Mouse (Mus musculus) liver, embryonic 16.5 days (tissue): Measurements from ENCODE around the gene Arid5b. TPM values are rescaled to one million over a fixed set of nuclear protein-coding genes. Genes with fewer than 3 reads are reported as not detected.

Experiments used
- ATAC-seq: fragments of 200-750 bp; cut with Nextera tagmentation; 2 replicates; pipeline ENCODE4 v1.8.0; 2017; ENCODE audit warnings: low read depth, mild to moderate bottlenecking, moderate number of reproducible peaks, moderate library complexity
- H3K27ac ChIP-seq: fragments of 300-500 bp; sonication (generic); 2 replicates; pipeline ENCODE4 v1.5.1; 2014; ENCODE audit warnings: mild to moderate bottlenecking, low read length
- H3K27me3 ChIP-seq: fragments of 300-500 bp; sonication (generic); 2 replicates; pipeline ENCODE4 v1.6.1; 2014; ENCODE audit warnings: low read depth, low read length, mixed read lengths; ENCODE audit not compliant: control insufficient read depth, insufficient read depth
- H3K36me3 ChIP-seq: fragments of 300-500 bp; sonication (generic); 2 replicates; pipeline ENCODE4 v1.6.1; 2014; ENCODE audit warnings: mild to moderate bottlenecking; ENCODE audit not compliant: control insufficient read depth, insufficient read depth
- H3K4me1 ChIP-seq: fragments of 300-500 bp; sonication (generic); 2 replicates; pipeline ENCODE4 v1.6.1; 2014; ENCODE audit warnings: low read depth, low read length, mixed read lengths; ENCODE audit not compliant: control insufficient read depth
- H3K4me2 ChIP-seq: fragments of 300-500 bp; sonication (generic); 2 replicates; pipeline ENCODE4 v1.6.1; 2014; ENCODE audit warnings: low read depth, low read length, mixed read lengths
- H3K4me3 ChIP-seq: fragments of 300-500 bp; sonication (generic); 2 replicates; pipeline ENCODE4 v1.5.1; 2014; ENCODE audit warnings: low read depth, mild to moderate bottlenecking, low read length
- H3K9ac ChIP-seq: fragments of 300-500 bp; sonication (generic); 2 replicates; pipeline ENCODE4 v1.6.1; 2014; ENCODE audit warnings: low read depth, low read length
- H3K9me3 ChIP-seq: fragments of 300-500 bp; sonication (generic); replicated peaks from 2 replicates; pipeline ENCODE4 v1.6.1; 2016; ENCODE audit warnings: low read length; ENCODE audit not compliant: control insufficient read depth
- WGBS: fragments of 180-500 bp; shearing (Covaris S2); extraction: QIAGEN DNeasy Blood & Tissue Kit; methylation state at CpG from one replicate; pipeline ENCODE4 v1.1.7; 2014; ENCODE audit not compliant: insufficient replicate concordance; 5-methylcytosine and 5-hydroxymethylcytosine counted together
- polyA plus RNA-seq: library from polyadenylated mRNA; unstranded; fragments of >200 nt; fragmentation: Nextera tagmentation; extraction: Ambion mirVana; gene quantifications from 2 replicates; pipeline ENCODE4 v1.2.1, GENCODE M21; 2015

The Arid5b gene
- polyA plus RNA-seq, 1 experiment from 2014 or later, result 7.8 TPM

DNA sequence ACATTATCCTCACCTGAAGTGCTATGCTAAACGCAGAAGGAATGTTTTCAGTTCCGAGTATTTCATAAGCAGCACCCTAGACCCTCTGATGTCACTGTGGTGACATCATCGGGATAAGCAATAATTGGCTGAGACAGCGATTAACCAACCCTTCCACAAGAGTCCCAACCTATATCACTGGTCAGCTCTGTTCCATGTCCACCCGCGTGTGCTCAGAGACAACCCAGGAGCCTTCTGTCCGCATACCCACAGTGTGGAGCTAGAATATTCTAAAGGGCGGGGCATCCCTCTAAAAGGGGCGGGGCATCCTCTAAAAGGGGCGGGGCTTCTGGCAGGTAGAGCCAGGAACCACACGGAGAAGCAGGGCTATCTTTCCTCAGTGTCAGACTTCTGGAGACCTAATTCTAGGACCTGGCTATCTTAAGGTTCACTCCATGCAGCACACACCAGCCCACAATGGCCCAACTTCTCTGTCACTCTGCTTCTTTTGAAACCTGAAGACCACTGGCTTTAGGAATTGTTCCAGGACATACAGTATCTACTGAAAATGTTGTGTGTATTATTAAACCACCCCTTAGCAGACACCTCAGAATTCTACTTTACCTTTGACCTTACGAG lies 68.4 kb downstream of the Arid5b start:
- ATAC-seq, result no peak
- peak overlapping the region; percentile 47 for H3K27ac ChIP-seq

DNA sequence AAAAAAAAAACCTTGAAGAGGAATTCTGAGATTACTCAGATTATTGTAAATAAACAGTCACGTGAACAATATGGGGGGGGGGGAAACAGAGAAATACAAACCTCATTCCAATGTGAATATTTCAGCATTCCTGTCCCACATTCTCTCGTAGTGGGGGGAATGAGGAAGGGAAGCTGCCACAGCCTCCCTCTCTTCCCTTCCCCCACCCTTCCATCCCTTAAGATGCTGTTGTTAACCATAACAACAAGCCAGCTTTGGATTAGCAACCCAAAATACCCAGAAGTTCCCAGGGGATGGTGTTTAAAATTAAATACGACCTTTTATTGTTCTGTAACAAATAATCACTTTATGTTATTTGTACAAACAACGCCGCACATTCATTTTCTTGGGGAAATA lies 69.9 kb downstream of the Arid5b start:
- Histone ChIP-seq H3K4me3 (no peak overlapping the region), H3K9ac (no peak overlapping the region), H3K27ac (no peak overlapping the region), H3K36me3 (no peaks in the 10 kb centered on the region), H3K27me3 (no peaks in the 10 kb centered on the region), H3K9me3 (no peaks in the 10 kb centered on the region), H3K4me2 (no peak overlapping the region), H3K4me1 (no peaks in the 10 kb centered on the region; the same call in 1 of the 2 replicates)
- no peak for ATAC-seq
- WGBS, result 61% methylated on average over 5 of the region's 5 CpGs

More for the DNA sequence above, 68.4 kb downstream of the Arid5b start:
- no peaks in the 10 kb centered on the region for H3K27me3 ChIP-seq
- H3K4me3 ChIP-seq, result no peak overlapping the region
- no peak overlapping the region for H3K9ac ChIP-seq
- H3K4me1 ChIP-seq, result no peaks in the 10 kb centered on the region; the same call in 1 of the 2 replicates
- H3K9me3 ChIP-seq, result no peaks in the 10 kb centered on the region
- no peaks in the 10 kb centered on the region for H3K36me3 ChIP-seq
- H3K4me2 ChIP-seq, result no peak overlapping the region
- WGBS, result 66% methylated on average over 12 of the region's 12 CpGs

DNA sequence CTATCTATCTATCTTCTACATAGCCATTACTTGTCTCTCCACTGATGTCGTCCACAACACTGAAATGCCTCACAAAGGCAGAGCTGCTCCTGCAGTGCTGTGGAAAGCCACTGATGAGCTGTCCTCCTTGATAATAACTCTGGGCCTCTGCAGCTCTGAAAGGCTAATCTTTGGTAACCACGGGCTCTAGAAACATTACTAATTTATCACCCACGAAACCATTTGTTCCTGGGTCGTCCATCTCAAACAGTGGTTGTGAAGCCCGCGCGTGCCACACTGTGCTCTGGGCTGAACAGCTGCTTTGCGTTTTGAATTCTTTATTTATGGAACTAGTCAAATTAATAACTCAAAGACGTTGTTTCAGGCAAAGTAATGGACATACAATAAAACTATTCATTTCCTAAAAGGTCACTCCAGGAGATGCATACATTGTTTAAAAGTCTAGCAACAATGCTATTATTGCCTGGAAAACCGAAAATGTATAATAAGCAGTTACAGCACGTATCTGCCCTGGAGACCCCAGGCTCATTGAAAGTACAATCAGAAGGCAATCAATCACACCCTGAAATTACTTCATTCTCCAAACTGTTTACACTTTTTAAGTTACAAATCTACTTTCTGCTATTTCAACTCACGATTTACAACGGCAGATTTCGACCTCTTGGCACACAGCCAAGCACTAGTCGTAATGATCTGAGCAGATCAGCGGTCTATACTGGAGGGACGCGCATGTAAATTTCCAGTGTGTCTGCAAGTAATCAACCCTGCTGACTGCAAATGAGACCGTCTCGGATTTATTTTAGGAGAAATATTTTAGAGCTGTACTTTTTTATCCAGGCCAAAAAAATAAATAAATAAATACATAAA lies 70.5 kb downstream of the Arid5b start:
- Histone ChIP-seq H3K4me3 (no peak overlapping the region), H3K9ac (no peak overlapping the region), H3K4me2 (no peak overlapping the region), H3K4me1 (no peaks in the 10 kb centered on the region; the same call in 1 of the 2 replicates), H3K27me3 (no peaks in the 10 kb centered on the region), H3K9me3 (no peaks in the 10 kb centered on the region), H3K27ac (no peak overlapping the region), H3K36me3 (no peaks in the 10 kb centered on the region)
- 54% methylated on average over 20 of the region's 20 CpGs for WGBS
- ATAC-seq, result no peak

DNA sequence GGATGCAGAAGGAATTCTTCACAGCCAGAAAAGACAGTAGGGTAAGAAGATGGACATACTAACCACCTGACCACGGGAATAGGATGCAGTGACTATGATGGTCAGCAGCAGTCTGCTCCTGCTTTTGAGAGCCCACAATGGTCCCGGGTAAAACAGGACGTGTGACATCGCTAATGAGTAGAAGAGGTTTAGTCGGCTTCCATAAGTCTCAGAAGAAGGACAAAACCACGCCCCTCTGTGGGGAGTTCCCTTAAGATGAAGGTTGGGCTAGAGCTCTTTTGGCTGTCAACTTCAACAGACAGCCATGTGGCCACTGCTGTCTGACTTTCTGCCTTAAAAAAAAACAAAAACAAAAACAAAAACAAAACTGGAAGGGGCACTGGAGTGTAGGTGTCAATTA lies 74.1 kb downstream of the Arid5b start:
- no peak overlapping the region for H3K27ac ChIP-seq
- no peaks in the 10 kb centered on the region; the same call in 1 of the 2 replicates for H3K4me1 ChIP-seq
- H3K36me3 ChIP-seq, result no peaks in the 10 kb centered on the region
- no peak overlapping the region for H3K4me3 ChIP-seq
- no peak overlapping the region for H3K9ac ChIP-seq
- no peak for ATAC-seq
- H3K9me3 ChIP-seq, result no peaks in the 10 kb centered on the region
- no peaks in the 10 kb centered on the region for H3K27me3 ChIP-seq
- H3K4me2 ChIP-seq, result no peak overlapping the region
- WGBS, result 54% methylated on average over 6 of the region's 6 CpGs

- no peak overlapping the region for H3K27ac ChIP-seq
- H3K36me3 ChIP-seq, result no peaks in the 10 kb centered on the region
- H3K27me3 ChIP-seq, result no peaks in the 10 kb centered on the region
- ATAC-seq, result no peak
- no peak overlapping the region for H3K4me3 ChIP-seq
- WGBS, result 54% methylated on average over 7 of the region's 7 CpGs
- no peak overlapping the region for H3K4me2 ChIP-seq
- H3K9me3 ChIP-seq, result no peaks in the 10 kb centered on the region
- no peak overlapping the region for H3K9ac ChIP-seq
- no peaks in the 10 kb centered on the region; the same call in 1 of the 2 replicates for H3K4me1 ChIP-seq
These were observed 74.7 kb downstream of the Arid5b start for GRCm38 (mm10) chr10:68203860-68204259.

GRCm38 (mm10) chr10:68203322-68203721 lies 75.2 kb downstream of the Arid5b start:
- Histone ChIP-seq H3K9me3 (no peaks in the 10 kb centered on the region), H3K27ac (no peak overlapping the region), H3K4me3 (no peak overlapping the region), H3K4me2 (no peak overlapping the region), H3K4me1 (no peaks in the 10 kb centered on the region), H3K9ac (no peak overlapping the region), H3K36me3 (no peaks in the 10 kb centered on the region), H3K27me3 (no peaks in the 10 kb centered on the region)
- 73% methylated on average over 11 of the region's 11 CpGs for WGBS
- no peak for ATAC-seq

DNA sequence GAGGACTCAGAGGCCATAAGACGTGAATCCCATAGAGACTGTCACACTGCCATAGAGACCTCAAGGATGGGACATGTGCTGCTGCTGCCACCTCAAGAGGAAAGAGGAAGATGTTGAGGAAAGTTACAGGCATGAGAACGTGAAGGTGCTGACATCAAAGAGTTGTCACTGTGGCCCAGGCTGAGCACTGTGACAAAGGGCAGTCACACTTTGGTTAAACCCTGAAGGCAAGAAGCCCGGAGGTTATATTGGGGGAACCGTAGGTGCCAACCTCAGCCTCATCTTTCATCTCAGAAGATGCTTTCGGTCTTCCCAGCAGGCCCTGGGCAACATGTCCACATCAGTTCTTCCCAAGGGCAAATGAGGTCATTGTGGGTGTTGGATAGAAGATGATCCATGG lies 79.1 kb downstream of the Arid5b start:
- H3K27me3 ChIP-seq, result no peaks in the 10 kb centered on the region
- H3K4me2 ChIP-seq, result no peak overlapping the region
- H3K4me1 ChIP-seq, result no peaks in the 10 kb centered on the region
- no peak overlapping the region for H3K9ac ChIP-seq
- no peak for ATAC-seq
- no peaks in the 10 kb centered on the region for H3K36me3 ChIP-seq
- WGBS, result 71% methylated on average over 5 of the region's 5 CpGs
- H3K4me3 ChIP-seq, result no peak overlapping the region
- no peak overlapping the region for H3K27ac ChIP-seq
- no peaks in the 10 kb centered on the region for H3K9me3 ChIP-seq

- H3K36me3 ChIP-seq, result no peaks in the 10 kb centered on the region
- WGBS, result 64% methylated on average over 9 of the region's 9 CpGs
- ATAC-seq, result no peak
- no peaks in the 10 kb centered on the region for H3K27me3 ChIP-seq
- no peaks in the 10 kb centered on the region for H3K9me3 ChIP-seq
- H3K4me3 ChIP-seq, result no peak overlapping the region
- H3K4me2 ChIP-seq, result no peak overlapping the region
- H3K27ac ChIP-seq, result no peak overlapping the region
- H3K9ac ChIP-seq, result no peak overlapping the region
- H3K4me1 ChIP-seq, result no peaks in the 10 kb centered on the region; the same call in 1 of the 2 replicates
These were observed 82.2 kb downstream of the Arid5b start for GRCm38 (mm10) chr10:68196324-68196723.

GRCm38 (mm10) chr10:68193561-68193960 lies 85.0 kb downstream of the Arid5b start:
- no peak for ATAC-seq
- no peak overlapping the region for H3K27ac ChIP-seq
- 62% methylated on average over 3 of the region's 3 CpGs for WGBS
- no peaks in the 10 kb centered on the region for H3K27me3 ChIP-seq
- no peak overlapping the region for H3K4me3 ChIP-seq
- H3K4me1 ChIP-seq, result no peaks in the 10 kb centered on the region; the same call in 1 of the 2 replicates
- no peaks in the 10 kb centered on the region for H3K9me3 ChIP-seq
- H3K4me2 ChIP-seq, result no peak overlapping the region
- H3K9ac ChIP-seq, result no peak overlapping the region
- no peaks in the 10 kb centered on the region for H3K36me3 ChIP-seq
